Mouse (Mus musculus) G1E (cell line): Measurements from ENCODE around the gene Grcc10. TPM values are rescaled to one million over a fixed set of nuclear protein-coding genes. Genes with fewer than 3 reads are reported as not detected.

Experiments used
- ATAC-seq: 2 replicates; pipeline ENCODE4 v1.8.0; 2016; ENCODE audit warnings: mild to moderate bottlenecking; ENCODE audit not compliant: insufficient number of reproducible peaks, poor library complexity, low FRiP score, severe bottlenecking; ENCODE audit errors: extremely low read depth
- DNase-seq: peaks from one replicate; pipeline ENCODE4 v3.0.0; 2012; ENCODE audit warnings: low spot score
- H3K27me3 ChIP-seq: 2 replicates; pipeline ENCODE4 v1.6.1; 2012; ENCODE audit warnings: mild to moderate bottlenecking, low read length, inconsistent platforms; ENCODE audit not compliant: insufficient read depth
- H3K36me3 ChIP-seq: replicated peaks from 2 replicates; pipeline ENCODE3; 2012; ENCODE audit warnings: mild to moderate bottlenecking, inconsistent platforms
- H3K4me1 ChIP-seq: 2 replicates; pipeline ENCODE4 v1.6.1; 2012; ENCODE audit warnings: low read depth, low read length, inconsistent platforms, mixed read lengths; ENCODE audit not compliant: insufficient read depth
- H3K4me3 ChIP-seq: 2 replicates; pipeline ENCODE4 v1.5.1; 2012; ENCODE audit warnings: low read depth, mild to moderate bottlenecking, inconsistent platforms, low read length, moderate library complexity, mixed read lengths
- H3K9me3 ChIP-seq: replicated peaks from 2 replicates; pipeline ENCODE4 v1.6.1; 2012; ENCODE audit warnings: inconsistent platforms
- CTCF ChIP-seq: IDR thresholded peaks from 2 replicates; pipeline ENCODE4 v1.5.1; 2012; ENCODE audit warnings: low read depth, low read length, inconsistent platforms, mixed read lengths
- GATA1 ChIP-seq: IDR thresholded peaks from 2 replicates; pipeline ENCODE4 v1.6.1; 2012; ENCODE audit warnings: borderline replicate concordance, low read length, inconsistent platforms, mixed read lengths
- GATA2 ChIP-seq: IDR thresholded peaks from 2 replicates; pipeline ENCODE4 v1.6.1; 2012; ENCODE audit warnings: low read depth, low read length, inconsistent platforms, borderline replicate concordance
- POLR2AphosphoS5 ChIP-seq: IDR thresholded peaks from 2 replicates; pipeline ENCODE4 v1.6.1; 2012; ENCODE audit warnings: low read depth, low read length, inconsistent platforms; ENCODE audit not compliant: insufficient replicate concordance
- TAL1 ChIP-seq: conservative IDR thresholded peaks from 2 replicates; pipeline ENCODE4 v1.6.1; 2012; ENCODE audit warnings: low read depth, low read length, inconsistent platforms, mixed read lengths
- polyA plus RNA-seq: library from polyadenylated mRNA; stranded (reverse); fragments of >175 nt; gene quantifications from 2 replicates; pipeline ENCODE4 v1.2.3, GENCODE M21; 2012
- total RNA-seq, 2 experiments: library from RNA; stranded (forward) in 1 of 2; stranded (reverse) in 1 of 2; fragments of 200-1000 nt in 1 of 2; fragments of >200 nt in 1 of 2; fragmentation: Nextera tagmentation in 1 of 2; gene quantifications; 2 replicates each; pipeline ENCODE4 v1.2.3; 2014 to 2017

Gene Grcc10
- total and polyA plus RNA-seq, 3 experiments, result 38.8 to 130 (median 61.7) TPM

- H3K27me3 ChIP-seq, result peaks cover 64% of the 10 kb centered on the region
- no peaks in the 10 kb centered on the region for H3K9me3 ChIP-seq
- H3K4me3 ChIP-seq, result no peak overlapping the region
- ATAC-seq, result no peak
- TF ChIP-seq TAL1 (no peak), POLR2AphosphoS5 (no peak), GATA1 (no peak), CTCF (no peak), GATA2 (no peak)
- H3K36me3 ChIP-seq, result no peaks in the 10 kb centered on the region
- DNase-seq, result no peak
- peaks cover 38% of the 10 kb centered on the region for H3K4me1 ChIP-seq
Measured at GRCm38 (mm10) chr6:124757909-124758848, 17.0 kb upstream of the Grcc10 start.

- TF ChIP-seq CTCF, result no peak
- TF ChIP-seq POLR2AphosphoS5, result no peak
- TF ChIP-seq TAL1, result no peak
- no peak for TF ChIP-seq GATA2
- no peak for TF ChIP-seq GATA1
- Histone ChIP-seq H3K27me3 (peaks cover 57% of the 10 kb centered on the region), H3K36me3 (no peaks in the 10 kb centered on the region), H3K4me1 (peaks cover 38% of the 10 kb centered on the region), H3K9me3 (no peaks in the 10 kb centered on the region), H3K4me3 (no peak overlapping the region)
- DNase-seq (no peak), ATAC-seq (no peak)
Measured at GRCm38 (mm10) chr6:124757351-124757880, 16.2 kb upstream of the Grcc10 start.

GRCm38 (mm10) chr6:124756652-124757350, 15.6 kb upstream of the Grcc10 start:
- Histone ChIP-seq H3K9me3 (no peaks in the 10 kb centered on the region), H3K27me3 (peaks cover 60% of the 10 kb centered on the region), H3K36me3 (no peaks in the 10 kb centered on the region), H3K4me1 (peaks cover 38% of the 10 kb centered on the region), H3K4me3 (peak overlapping the region; percentile 74)
- TF ChIP-seq POLR2AphosphoS5 (no peak), CTCF (no peak), GATA1 (no peak), GATA2 (no peak), TAL1 (no peak)
- ATAC-seq (peak; percentile 40), DNase-seq (peak; percentile 58)

GRCm38 (mm10) chr6:124755831-124756595, 14.8 kb upstream of the Grcc10 start, which contains the start of the genes Gm45234 and Atn1:
Gene Gm45234, minus strand, starts transcription at chr6:124756021.
Gene Atn1, minus strand, starts transcription at chr6:124756524.
- Histone ChIP-seq H3K4me3 (peak within 1 kb of the TSS; percentile 74), H3K27me3 (peaks cover 52% of the 10 kb centered on the region), H3K9me3 (no peaks in the 10 kb centered on the region), H3K36me3 (no peaks in the 10 kb centered on the region), H3K4me1 (peaks cover 38% of the 10 kb centered on the region)
- peak; percentile 31; the same call in 1 of the 2 replicates for ATAC-seq
- peak; percentile 55 for DNase-seq
- TF ChIP-seq TAL1, result no peak
- no peak for TF ChIP-seq GATA2
- TF ChIP-seq POLR2AphosphoS5, result no peak
- TF ChIP-seq CTCF, result no peak
- TF ChIP-seq GATA1, result no peak

- no peak for TF ChIP-seq TAL1
- no peak for TF ChIP-seq GATA2
- TF ChIP-seq GATA1, result no peak
- no peak for TF ChIP-seq CTCF
- TF ChIP-seq POLR2AphosphoS5, result no peak
- H3K27me3 ChIP-seq, result peaks cover 47% of the 10 kb centered on the region
- peaks cover 41% of the 10 kb centered on the region for H3K4me1 ChIP-seq
Measured at GRCm38 (mm10) chr6:124755306-124755705, 14.1 kb upstream of the Grcc10 start.

More at GRCm38 (mm10) chr6:124755306-124755705, 14.1 kb upstream of the Grcc10 start:
- H3K36me3 ChIP-seq, result no peaks in the 10 kb centered on the region
- H3K9me3 ChIP-seq, result no peaks in the 10 kb centered on the region
- ATAC-seq (no peak), DNase-seq (no peak)
- H3K4me3 ChIP-seq, result no peak overlapping the region; the same call in 1 of the 2 replicates
